Mouse (Mus musculus): Measurements from ENCODE around the gene Rps19.
A peak's percentile ranks its signal among the peaks of the same experiment; 100 is the strongest.
"Not testable (repeated sequence)": the region's sequence is repeated elsewhere in the genome, so short reads cannot be mapped to it uniquely, and the experiment has no call there.

Gene Rps19

DNA sequence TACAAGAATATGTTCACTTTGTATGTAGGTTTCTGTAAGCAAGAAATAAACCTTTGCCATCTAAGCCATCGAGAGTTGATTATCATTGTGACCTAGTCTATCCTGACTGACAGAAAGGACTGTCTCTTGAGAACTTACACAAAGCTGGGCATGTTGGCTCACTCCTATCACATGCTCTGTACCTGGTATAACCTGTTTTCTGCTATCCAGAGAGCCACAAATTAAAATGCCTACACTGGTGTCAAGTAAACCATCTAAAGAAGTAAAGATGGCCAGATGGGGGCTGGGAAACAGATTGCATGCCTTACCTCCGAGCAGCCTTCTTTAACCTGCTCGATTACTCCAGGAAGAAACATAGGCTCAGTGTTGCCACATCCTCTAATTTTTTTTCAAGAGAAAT is 6.6 kb upstream of the Rps19 start:
- no peak for DNase-seq

DNA sequence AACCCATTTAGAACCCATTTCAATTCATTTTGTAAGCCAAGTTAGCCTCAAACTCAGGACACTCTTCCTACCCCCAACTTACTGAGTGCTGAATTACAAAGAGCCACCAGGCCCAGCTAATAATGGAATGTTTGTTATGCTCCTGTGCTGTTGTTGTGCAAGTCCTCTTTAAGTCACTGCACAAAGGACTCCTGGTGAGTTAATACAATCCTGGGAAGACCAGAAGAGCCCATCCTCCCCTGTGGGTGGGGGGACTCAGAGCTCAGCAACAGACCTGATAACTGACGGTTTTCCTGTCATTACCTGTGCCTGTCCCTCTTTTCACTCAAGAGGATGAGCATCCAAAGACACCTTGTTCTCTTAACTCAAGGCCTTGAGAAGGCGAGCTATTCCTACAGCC is 4.6 kb upstream of the Rps19 start:
- DNase-seq = no peak

DNA sequence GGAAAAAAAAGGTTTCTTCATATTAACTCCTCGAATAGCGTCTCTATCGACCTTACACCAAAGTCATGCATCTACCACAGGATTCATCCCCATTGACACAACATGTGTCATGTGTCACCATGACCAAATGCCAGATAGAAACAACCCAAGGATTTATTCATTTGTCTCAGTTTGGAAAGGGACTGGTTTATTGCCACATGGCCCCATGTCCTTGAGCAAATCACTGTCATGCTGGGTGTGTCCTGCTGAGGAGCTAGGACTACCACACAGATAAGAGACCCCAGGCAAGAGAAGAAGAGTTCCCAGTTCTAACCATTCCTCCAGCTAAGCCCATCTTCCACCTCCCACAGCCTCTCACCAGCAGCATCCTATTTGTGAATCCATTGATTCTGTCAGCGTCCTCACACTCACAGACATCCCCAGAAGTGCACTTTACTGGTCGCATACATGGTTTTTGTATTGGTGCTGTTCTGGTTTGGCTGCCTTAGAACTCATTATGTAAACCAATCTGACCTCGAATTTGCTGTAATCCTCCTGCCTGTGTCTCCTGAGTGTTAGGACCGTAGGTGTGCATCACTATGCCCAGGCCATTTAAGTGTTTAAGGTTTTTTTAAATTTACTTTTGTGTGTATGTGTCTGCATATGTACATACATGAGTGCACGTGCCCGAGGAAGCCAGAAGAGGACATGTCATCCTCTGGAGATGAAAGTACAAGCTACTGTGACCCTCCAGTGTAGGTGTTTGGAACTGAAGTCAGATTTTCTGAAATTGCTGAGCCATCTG is 1.6 kb upstream of the Rps19 start:
- no peak for DNase-seq

DNA sequence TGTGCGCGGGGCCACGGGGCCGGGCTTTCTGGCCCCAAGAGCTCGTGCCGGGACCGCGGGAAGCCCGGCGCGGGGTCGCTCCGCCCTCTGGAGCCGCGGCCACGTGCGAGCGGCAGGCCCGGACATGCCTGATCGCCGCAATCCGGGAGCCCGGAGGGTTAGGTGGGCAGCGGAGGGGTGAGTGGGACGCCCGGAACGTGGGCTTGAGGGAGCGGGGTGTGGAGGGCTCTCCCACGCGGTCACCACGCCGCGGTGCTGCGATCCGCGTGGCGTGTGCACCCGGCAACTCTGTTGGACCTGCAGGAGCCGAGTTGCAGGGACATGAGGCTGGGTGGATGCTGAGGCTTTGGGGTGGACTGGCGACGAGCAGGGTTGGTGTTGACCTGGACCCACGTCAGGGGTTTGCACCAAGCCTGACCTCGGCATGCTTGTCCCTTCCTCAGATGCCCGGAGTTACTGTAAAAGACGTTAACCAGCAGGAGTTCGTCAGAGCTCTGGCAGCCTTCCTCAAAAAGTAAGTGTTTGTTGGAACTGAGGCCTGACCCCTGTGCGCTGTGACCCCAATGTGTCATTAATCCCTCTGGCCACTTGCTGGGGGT is 621 bp downstream of the Rps19 start:
- no peak for DNase-seq

DNA sequence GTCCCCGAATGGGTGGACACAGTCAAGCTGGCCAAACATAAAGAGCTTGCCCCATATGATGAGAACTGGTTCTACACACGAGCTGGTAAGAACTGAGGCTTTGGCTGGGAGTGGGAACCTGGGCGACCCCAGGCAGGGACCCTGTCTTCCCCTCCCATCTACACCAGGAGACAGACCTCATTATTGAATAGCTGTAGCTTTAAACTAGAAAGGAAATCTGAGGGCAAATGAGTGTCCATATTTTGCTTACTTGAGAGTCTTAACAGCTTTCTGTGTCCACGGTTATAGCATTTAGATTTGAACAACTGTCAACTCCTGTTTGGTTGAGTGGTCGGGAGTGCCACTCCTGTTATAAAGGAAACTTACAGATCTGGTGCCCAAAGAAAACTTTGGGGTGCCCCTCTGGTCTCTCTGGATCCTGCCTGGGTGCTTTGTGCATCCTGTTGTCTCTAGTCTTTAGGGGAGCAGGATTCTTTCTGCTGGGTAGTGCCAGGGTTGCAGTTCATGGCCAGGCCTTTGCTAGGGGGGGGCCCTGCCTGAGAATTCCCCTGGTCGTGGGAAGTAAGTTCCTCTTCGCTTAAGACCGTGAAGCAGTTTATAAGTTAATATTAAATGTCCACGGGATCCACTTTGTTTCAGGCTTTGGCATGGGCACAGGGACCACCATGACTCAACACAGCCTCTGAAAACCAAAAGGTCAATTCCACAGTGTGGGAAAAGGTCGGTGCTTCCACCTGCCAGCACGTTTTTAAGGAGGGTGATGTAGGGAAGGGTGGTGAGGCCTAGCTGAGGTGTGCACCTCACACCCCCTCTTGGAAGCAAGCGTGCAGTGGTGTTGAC is 1.5 kb downstream of the Rps19 start:
- no peak for DNase-seq

DNA sequence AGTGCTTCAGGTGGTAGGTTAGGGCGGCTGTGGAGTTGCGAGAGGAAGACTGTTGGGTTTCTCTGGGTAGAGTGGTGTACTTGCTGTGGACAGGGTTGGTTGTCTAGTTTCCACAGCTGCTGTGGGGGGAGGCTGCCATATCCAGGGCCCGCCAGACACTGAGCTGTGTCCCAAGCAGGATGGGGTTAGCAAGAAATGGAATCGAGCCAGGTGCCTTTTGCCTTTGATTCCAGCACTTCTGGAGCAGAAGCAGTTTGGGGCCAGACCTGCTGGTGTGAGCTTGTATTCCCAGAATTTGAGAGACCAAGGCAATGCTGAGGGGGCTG is 2.1 kb downstream of the Rps19 start:
- peak in 1 of 2 experiments; percentile 36 for DNase-seq

DNA sequence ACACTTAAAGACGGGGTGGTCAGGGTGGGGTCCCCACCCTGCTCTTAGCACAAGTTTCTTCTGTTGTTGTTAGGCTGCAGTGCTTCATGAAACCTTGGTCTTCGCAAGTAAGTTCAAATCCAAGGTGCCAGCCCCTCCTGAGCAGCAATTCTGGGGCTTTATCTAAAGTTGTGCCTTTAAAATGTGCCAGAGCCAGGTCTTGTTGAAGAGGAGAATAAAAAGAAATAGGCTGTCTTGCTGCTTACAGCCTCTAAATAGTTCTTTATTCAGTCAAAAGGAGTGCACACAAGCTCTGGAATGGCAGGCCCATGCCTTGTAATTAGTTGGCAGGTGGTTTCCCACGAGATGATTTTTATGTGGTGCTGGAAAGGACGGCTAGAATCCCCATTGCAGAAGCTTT is 2.9 kb downstream of the Rps19 start:
- no peak for DNase-seq

DNA sequence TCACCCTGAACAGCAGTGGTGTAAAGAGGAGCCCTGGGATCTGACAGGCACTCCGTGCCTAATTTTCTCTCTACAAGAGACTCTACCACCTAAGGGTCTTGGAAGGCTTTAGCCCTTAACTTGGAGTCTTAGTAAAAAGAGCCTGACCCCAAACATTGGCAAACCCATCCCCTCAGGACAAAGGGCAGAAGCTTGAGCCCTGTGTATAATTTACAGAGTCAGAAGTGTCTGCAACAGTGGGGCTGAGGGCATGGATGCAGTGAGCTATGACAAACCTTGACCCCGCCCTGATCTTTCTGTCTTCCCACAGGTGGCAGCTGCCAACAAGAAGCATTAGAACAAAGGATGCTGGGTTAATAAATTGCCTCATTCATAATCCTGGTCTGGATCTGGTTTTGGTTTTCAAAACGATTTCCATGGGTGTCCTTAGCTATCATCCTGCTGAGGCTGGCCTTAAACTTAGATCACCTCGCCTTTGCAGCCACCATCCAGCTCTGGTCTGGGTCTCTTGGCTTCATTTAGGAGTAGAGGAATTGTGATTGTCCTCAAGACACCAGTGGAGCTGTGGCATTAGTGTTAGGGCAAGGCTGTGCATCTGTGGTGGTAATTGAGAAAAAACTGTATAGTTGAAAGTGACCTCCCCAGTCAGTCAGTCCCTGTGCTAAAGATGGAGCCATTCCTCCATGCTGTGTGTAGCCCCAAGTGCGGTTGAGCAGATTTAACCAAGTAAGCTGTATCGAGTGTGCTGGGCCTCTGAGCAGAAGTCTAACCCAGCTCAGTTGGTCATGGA is 5.5 kb downstream of the Rps19 start:
- DNase-seq = no peak

DNA sequence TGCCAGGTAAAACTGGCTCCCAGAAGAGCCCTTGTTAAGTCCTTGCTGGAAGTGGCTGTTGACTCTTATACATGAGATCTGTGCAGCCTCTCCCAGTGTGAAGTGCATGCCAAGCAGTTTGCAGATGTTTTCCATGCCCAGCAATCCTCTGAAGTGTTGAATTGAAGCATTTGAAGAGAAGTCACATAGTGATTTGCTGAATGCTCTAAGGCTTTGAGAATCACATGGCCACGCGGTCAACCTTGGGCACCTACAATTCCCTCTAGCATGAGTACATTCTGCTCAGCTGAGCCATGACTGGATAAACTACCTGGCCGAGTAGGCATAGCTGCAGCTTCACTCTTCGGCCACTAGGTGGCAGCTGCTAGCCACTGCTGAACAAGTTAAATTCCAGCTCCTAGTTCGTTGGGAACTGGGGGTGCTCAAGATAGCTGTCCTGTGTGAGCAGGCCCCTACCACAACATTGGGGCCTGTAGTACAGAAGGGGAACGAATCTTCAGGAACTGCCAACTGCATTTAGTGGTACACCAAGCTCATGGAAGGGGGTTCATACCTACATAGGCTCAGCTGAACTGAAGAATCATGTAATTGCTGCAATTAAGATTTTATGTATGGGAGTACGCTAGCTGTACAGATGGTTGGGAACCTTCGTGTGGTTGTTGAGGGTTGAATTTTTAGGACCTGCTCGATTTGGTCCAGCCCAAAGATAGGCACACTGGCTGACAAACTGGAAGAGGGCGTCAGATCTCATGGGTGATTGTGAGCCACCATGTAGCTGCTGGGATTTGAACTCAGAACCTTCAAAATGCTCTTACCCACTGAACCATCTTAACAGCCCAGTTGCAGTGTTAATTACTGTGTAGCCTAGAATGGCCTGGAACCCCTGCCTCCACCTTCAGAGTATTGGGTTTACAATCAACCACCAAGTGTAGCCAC is 6.4 kb downstream of the Rps19 start:
- DNase-seq = peak; percentile 81 to 84

DNA sequence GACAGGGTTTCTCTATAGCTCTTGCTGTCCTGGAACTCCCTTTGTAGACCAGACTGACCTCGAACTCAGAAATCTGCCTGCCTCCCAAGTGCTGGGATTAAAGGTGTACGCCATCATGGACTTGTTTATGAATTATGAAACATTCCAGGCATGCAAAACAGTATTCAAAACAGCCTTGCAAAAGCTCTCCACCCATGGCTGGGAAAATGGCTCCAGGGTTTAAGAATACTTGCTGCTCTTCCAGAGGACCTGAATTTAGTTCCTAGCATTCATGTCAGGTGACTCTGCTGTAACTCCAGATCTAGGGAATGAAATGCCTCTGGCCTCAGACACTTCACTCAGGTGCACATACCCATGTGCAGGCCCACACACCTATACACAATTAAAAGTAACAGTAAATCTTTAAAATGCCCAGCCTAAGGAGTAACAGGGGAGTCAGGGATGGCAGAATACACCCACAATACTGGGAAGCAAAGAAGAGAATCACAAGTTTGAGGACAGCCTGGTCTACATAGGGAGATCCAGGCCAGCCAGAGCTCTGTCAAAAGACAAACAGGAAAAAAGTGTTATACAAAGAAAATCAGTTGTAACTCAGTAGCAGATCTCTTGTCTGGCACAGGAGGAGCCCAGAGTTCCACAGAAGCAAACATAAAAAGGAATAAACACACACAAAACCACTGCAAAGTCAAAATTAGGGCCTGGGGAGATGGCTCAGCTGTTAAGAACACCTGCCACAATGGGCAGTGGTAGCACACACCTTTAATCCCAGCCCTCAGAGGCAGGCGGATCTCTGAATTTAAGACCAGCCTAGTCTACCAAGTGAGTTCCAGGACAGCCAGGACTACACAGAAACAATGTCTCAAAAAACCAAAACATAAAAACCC is 7.3 kb downstream of the Rps19 start:
- DNase-seq = no peak

DNA sequence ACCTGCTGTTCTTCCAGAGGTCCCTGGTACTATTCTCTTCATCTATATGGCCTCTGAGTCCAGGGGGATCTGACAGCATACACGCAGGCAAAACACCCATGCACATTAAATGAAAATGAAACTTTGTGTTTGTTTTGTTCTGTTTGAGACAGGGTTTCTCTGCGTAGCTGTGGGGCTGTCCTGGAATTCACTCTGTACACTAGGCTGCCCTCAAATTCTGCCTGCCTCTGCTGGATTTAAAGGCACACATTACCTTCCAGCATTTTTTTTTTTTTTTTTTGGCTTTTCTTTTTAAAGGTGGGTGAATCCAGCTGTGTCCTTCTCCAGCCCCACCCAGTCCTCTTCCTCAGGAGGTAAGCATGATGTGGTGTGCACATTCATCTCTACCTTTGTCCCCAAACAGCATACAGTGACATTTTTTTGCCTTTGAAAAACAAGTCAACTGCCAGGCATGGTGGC is 8.0 kb downstream of the Rps19 start:
- DNase-seq = no peak

DNA sequence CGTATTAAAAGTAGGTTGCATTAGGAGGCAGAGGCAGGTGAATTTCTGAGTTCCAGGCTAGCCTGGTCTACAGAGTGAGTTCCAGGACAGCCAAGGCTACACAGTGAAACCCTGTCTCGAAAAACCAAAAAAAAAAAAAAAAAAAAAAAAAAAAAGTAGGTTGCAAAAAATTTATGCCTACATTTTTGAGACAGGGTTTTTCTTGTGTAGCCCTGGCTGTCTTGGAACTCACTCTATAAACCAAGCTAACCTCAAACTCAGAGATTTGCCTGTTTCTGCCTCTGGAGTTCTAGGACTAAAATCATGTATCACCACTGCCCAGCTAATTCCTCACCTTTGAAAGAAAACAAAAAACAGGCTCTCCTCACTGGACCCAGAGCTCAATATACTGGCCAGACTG is 11.6 kb downstream of the Rps19 start:
- DNase-seq = not testable (repeated sequence)

DNA sequence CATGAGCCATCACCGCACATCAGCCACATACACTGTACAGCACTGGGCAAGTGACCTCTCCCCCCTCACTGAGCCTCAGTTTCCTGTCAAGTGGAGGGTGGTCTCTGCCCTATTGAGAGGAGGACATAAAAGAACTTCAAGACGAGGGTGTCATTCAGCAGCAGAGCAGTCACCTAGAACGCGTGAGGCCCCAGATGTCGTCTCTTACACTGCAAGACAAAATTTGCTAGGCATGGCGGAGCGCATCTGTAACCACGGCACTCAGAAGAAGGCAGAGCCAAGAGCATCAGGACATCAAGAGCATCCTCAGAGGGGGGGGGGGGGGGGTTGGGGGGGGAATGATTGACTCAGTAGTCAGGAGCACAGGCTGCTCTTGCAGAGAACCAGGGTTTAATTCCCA is 12.1 kb downstream of the Rps19 start:
- no peak for DNase-seq

DNA sequence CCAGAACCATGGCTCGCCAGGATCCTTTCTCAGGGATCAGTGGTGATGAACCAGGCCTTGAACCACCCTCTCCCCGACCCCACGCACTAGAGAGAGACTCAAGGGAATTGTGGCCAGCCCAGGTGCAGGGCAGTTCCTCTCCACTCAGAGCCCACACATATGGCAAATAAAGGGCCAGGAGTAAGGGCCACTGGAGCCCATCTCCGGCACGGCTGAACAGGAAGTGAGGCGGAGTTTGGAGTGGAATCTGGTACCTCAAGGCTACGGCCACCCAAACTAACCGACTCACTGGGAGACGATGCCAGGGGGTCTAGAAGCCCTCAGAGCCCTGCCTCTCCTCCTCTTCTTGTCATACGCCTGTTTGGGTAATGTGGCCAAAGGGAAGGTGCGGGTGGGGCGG is 13.1 kb downstream of the Rps19 start, which contains the start of gene Cd79a:
TSS of gene Cd79a (plus strand) at position 158 of the 400 bp plus-strand sequence.
- no peak for DNase-seq

DNA sequence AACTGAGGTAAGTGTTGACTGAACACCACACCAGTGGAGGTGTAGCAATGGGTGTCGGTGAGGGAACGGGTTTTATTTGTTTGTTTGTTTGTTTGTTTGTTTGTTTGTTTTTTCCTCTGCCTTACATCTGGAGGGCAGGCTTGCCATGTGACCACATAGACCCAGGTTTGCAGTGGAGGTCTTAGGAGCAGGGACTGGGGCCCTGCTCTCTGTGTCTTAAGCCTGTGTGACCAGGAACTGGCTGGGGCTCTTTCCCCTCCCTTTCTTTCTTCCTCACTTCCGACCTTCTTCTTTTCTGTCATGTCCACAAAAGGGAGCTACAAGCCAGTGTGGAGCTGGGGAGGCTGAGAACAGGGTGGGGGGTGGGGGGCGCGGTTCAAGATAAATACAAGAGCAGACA is 13.8 kb downstream of the Rps19 start:
- DNase-seq = no peak

DNA sequence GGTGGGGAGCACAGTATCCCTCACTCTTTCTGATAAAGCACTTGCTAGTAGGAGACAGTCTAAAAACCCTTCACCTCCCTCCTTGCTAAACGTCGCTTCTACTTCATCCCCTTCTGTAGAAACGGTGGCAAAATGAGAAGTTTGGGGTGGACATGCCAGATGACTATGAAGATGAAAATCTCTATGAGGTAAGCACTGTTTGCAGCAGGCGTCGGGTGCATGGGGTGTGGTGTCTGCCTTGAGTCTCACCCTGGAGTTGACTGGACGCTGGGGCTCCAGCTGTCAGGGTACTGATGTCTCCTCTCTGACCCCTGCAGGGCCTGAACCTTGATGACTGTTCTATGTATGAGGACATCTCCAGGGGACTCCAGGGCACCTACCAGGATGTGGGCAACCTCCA is 16.9 kb downstream of the Rps19 start:
- no peak for DNase-seq

DNA sequence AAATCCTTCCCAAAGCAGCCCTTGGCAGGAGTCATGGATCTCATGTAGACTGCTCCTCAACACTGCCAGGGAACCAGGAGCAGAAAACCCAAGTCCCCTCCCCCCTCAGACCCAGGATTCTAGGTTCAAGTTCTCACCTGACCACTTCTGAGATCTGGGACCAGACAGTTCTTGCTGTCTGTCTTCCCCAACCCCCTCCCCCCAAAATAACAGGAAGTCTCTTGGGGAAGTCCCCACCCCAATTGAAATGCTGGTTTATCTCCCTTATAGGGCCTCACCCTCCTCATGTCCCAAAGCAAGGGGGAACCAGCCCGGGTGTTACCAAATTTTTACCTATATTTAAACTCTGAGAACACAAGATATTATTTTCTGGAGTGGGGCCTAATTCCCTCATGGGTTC is 17.7 kb downstream of the Rps19 start:
- DNase-seq = peak in 1 of 2 experiments; percentile 29

DNA sequence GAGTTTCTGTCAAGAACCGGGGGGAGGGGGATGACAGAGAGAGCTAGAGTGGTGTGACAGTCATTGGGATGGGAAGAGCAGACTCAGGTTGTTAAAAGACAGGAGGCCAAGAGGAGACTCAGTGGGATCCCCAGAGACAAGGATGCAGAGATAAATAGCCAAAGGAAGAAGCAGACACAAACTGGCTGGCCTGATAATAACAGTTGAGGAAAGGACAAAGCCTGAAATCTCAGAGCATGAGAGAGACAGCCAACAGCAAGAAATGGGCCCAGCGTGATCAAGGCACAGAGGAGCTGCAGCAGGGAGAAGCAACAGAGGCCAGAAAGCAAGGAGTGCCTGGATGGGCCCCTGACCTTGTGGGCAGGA is 18.1 kb downstream of the Rps19 start:
- DNase-seq = no peak

DNA sequence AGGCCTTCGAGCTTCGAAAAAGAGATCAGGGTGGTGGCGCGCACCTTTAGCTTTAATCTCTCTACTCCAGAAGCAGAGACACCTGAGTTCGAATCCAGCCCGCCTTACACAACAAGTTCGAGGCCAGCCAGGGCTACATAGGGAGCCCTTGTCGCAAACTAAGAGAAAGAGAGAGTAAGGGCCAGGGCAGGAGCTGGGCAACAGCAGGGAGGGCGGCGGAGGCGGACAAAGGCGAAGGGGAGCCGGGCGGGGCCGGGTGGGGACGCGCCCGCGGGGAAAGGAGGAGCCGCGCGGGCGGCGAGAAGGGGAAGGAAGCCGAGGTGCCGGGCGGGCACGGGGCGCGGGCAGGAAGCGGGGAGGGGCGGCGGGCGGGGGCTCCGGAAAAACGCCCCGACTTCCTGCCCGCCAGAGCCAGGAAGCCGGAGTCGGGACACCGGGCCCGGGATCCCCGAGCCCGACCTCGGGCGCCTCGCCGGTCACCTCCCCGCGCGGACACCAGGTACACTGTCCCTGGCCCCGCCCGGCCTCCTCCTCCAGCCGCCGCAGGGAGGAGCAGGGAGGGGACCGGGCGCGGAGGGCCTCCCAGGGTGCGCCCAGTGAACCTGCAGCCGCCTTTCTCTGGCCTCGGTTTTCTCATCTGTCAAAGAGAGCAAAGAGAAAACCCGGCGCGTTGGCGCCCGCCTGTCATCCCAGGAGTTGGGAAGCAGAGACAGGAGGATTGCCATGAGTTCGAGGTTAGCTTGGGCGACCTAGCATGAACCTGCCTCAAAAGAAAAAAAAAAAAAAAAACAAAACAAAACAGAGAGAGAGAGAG is 18.7 kb downstream of the Rps19 start, which contains the start of gene Arhgef1:
TSS of gene Arhgef1 (plus strand) at position 283 of the 814 bp plus-strand sequence.
- peak; percentile 57 to 60 for DNase-seq

DNA sequence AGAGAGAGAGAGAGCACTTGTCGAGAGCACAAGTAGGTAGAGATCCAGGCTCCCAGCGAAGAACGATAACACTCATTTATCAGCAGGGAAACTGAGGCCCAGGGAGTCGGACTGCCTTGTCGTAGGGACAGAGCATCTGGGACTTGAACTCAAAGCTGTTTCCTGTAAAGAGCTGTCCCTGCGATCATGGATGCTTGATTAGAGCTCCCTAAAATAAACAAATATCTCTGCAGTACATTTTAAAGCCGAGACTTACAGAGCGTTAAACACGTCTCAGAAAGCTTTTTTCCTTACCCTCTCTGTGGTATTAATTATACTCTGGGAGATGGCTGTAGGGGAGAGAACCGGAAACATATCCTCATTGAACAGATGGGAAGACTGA is 19.3 kb downstream of the Rps19 start:
- peak in 1 of 2 experiments; percentile 19 for DNase-seq
